Mouse (Mus musculus) monocyte, adult 5-6 weeks (primary cell): ENCODE data around the gene Prkar1b. TPM values are rescaled to one million over a fixed set of nuclear protein-coding genes. Genes with fewer than 3 reads are reported as not detected.

ENCODE experiments used
- total RNA-seq: library from RNA; stranded (forward); fragments of 200-1000, 200-491, 200-594 nt; gene quantifications from 3 replicates; pipeline ENCODE4 v1.2.3, GENCODE M21; 2017

Prkar1b gene
- total RNA-seq, 1 experiment from 2014 or later, result 17.1 TPM

Other genes with a start within 250 kb of the Prkar1b start
- gene Pdgfa, start 152.6 kb downstream of the Prkar1b start, total RNA-seq, result 1.1 to 1.7 TPM in 2 of 3 replicates, not detected in the other
- gene Dnaaf5, start 222 bp upstream of the Prkar1b start, total RNA-seq, result 5.8 to 11.9 TPM (median 6.1 TPM) in 3 replicates
- 62.9 to 89.5 TPM (median 80.2 TPM) in 3 replicates for gene Sun1, start 50.6 kb upstream of the Prkar1b start, total RNA-seq
- 20.5 to 26.5 TPM (median 21.0 TPM) in 3 replicates for gene Get4, start 102.3 kb upstream of the Prkar1b start, total RNA-seq
- gene Adap1, start 175.6 kb upstream of the Prkar1b start, total RNA-seq, result 67.3 to 90.2 TPM (median 72.6 TPM) in 3 replicates
- gene Cox19, start 201.4 kb upstream of the Prkar1b start, total RNA-seq, result 9.5 to 46.4 TPM (median 15.2 TPM) in 3 replicates
- gene Cyp2w1, start 202.6 kb upstream of the Prkar1b start, total RNA-seq, result not detected in 3 replicates
- 6.9 to 10.8 TPM (median 9.8 TPM) in 3 replicates for gene Gpr146, start 227.7 kb upstream of the Prkar1b start, total RNA-seq